Mouse (Mus musculus): ENCODE results near the gene Pelp1.

DNA sequence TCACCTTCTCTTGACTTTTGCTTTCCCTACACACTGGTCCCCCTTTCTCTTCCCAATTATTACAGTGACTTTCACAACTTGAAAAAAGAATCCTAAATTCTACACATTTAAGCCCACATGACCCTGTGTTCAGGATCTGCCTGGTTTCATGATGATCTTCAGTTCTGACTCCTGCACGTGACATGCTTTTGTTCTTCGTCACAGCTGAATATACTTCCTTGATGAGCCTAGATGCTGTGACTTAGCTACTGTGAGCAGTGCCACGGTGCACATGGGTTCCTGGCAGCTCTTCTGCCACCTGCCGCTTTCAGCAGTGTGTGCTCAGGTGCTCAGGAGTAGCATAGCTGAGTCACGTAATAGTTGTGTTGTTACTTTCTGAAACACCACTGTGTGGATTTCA lies 2.8 kb upstream of the Pelp1 start:
- TF ChIP-seq CTCF (conservative IDR thresholded peaks at IDR 0.05; ENCODE audit: low read length) (no peak), NANOG (IDR thresholded peaks at IDR 0.05; ENCODE audit: borderline replicate concordance, low read length) (no peak)
